In the genomic region with DNA sequence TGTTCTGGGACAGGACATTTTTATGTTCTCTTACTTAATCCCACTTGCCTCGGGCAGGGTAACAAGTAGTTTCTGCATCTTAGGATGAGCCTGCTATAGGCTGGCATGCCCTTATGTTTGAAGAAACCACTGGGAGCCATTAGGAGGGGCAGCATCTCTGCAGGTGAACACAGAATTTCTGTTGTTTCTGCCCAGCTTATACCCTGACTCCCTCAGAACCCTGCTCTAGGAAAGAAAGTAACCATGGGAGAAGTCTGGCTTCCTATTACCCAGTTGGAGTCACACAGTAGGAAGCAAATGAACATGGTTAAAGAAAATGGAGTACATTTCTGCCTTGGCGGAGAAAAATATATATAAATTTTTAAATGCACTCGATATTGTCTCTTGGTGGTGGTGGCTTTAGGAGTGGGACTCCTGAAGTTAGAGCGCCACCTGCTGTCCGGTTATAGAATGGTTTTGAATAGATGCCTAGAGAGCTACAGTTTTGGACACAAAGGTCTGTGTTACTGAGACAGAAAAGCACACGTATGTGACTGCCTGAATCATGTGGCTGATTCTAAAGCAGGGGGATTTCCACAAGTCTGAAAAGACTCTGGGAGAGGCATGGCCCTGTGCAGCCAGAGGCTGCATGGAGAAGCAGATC, we compare ENCODE assay signal across 9 mouse cellular contexts. TPM values are rescaled to one million over a fixed set of nuclear protein-coding genes. Genes with fewer than 3 reads are reported as not detected.
DNase-seq lines count a peak whose midpoint lies in the region; ATAC-seq and TF ChIP-seq lines count a peak whose summit lies in the region.
"Had no signal": no experiment of that assay in that cellular context is flagged by ENCODE, and none has a peak within 500 bp of the region (broad histone marks: within the 10 kb centered on the region; RNA-seq: fewer than 3 reads in every experiment).

No protein-coding gene starts in this region.

- H3K27me3 ChIP-seq in intestine, embryonic 14.5 days (replicated peaks; ENCODE audit: control insufficient read depth, insufficient read depth, low read length): no peaks in the 10 kb centered on the region
- H3K27me3 ChIP-seq: limb, embryonic 15.5 days had no signal

- intact Hi-C loops in left cerebral cortex, adult 2 months (cut with DNase I): loop anchor here (1.0 to 10.0 kb wide), 5 partner anchors 231 to 1006 kb away; a partner anchor contains a TSS

- H3K27ac ChIP-seq in intestine, embryonic 14.5 days (ENCODE audit: low read depth): no peak overlapping the region
- H3K27ac ChIP-seq in left cerebral cortex, adult 2 months: no peak overlapping the region
- H3K27ac ChIP-seq: limb, embryonic 15.5 days had no signal

- 21% methylated on average over 6 of the region's 6 CpGs for WGBS in intestine, embryonic 14.5 days

- H3K4me1 ChIP-seq in intestine, embryonic 14.5 days (replicated peaks; ENCODE audit: control insufficient read depth, insufficient read depth, low read length): no peaks in the 10 kb centered on the region

- DNase-seq in adrenal gland, adult 2 months: peak; percentile 83
- peak; percentile 83 for DNase-seq in gastrocnemius, postnatal 10 days
- DNase-seq in intestine, embryonic 14.5 days (ENCODE audit: low spot score): peak; percentile 91
- peak; percentile 75 to 85 for DNase-seq in left cerebral cortex, adult 2 months (ENCODE audit: extremely low spot score in 1 of 2, low spot score in 2 of 2)
- peak; percentile 83 for DNase-seq in mesoderm, embryonic 11.5 days (ENCODE audit: low read depth, low spot score)
- DNase-seq in right cerebral cortex, postnatal 4 days: peak; percentile 95
- DNase-seq in T-cell, adult 2 months (ENCODE audit: low spot score): no peak

- H3K9ac ChIP-seq in intestine, embryonic 14.5 days (ENCODE audit: low read length): no peak overlapping the region
- H3K9ac ChIP-seq: limb, embryonic 15.5 days had no signal

- peak; percentile 93 for ATAC-seq in common myeloid progenitor, adult 5-6 weeks (replicated peaks; ENCODE audit: low read depth, poor library complexity, severe bottlenecking)
- 0 out of 2 replicates have a peak, but pooled peaks have one; percentile 40 for ATAC-seq in intestine, embryonic 14.5 days (replicated peaks; ENCODE audit: low FRiP score, low TSS enrichment, low read depth)

- no peaks in the 10 kb centered on the region for H3K36me3 ChIP-seq in intestine, embryonic 14.5 days (ENCODE audit: control insufficient read depth, insufficient read depth, low read length)
- H3K36me3 ChIP-seq: limb, embryonic 15.5 days had no signal

- TF ChIP-seq CTCF in left cerebral cortex, adult 2 months (IDR thresholded peaks at IDR 0.05): peak; percentile 91

- H3K4me2 ChIP-seq in intestine, embryonic 14.5 days (ENCODE audit: low read length): no peak overlapping the region
- H3K4me2 ChIP-seq: limb, embryonic 15.5 days had no signal

- H3K9me3 ChIP-seq in intestine, embryonic 14.5 days (ENCODE audit: control insufficient read depth, low read length): no peaks in the 10 kb centered on the region
- H3K9me3 ChIP-seq: limb, embryonic 15.5 days had no signal

- no peak overlapping the region for H3K4me3 ChIP-seq in intestine, embryonic 14.5 days (ENCODE audit: low read depth, low read length)
- H3K4me3 ChIP-seq in left cerebral cortex, adult 2 months: no peak overlapping the region
- H3K4me3 ChIP-seq: limb, embryonic 15.5 days had no signal

RNA-seq across cellular contexts. Expression of a gene that starts 47.5 kb away (rescaled TPM):
- total RNA-seq in adrenal gland, adult 2 months (2021): under 1 TPM; 0.14 to 0.41 TPM
- 0.28 and 0.35 TPM in 2 replicates for polyA plus RNA-seq in adrenal gland, adult 2 months (2012; rRNA removed)
- total RNA-seq in common myeloid progenitor, adult 5-6 weeks (2017): not detected in 2 replicates
- 10 to 100 TPM in 1 of 2 experiments, 1 to 10 TPM in 1; 6.3 to 18.7 TPM for total RNA-seq in gastrocnemius, postnatal 10 days (2021)
- not detected in 2 replicates for polyA plus RNA-seq in intestine, embryonic 14.5 days (2014; fragmentation: Nextera tagmentation; extraction: Ambion mirVana)
- not detected for total RNA-seq in left cerebral cortex, adult 2 months (2021)
